Mouse (Mus musculus): ENCODE data around the gene Ints13.

Gene Ints13

GRCm38 (mm10) chr6:146500206-146500605, 77.4 kb downstream of the Ints13 start:
- DNase-seq (ENCODE audit: low spot score in 2 of 2): no peak

All from natural killer cell, adult 2 months (primary cell).